Mouse (Mus musculus) spleen, adult 2 months (tissue): Measurements from ENCODE around the gene Trim11. TPM values are rescaled to one million over a fixed set of nuclear protein-coding genes. Genes with fewer than 3 reads are reported as not detected.

Source experiments
- DNase-seq, 2 experiments: peaks; one replicate each; pipeline versions ENCODE4 v3.0.0 to v3.0.0-alpha.2; 2012 to 2021; ENCODE audit warnings: low spot score in 2 of 2, low read depth in 1 of 2
- H3K27ac ChIP-seq: fragments of 200-500 bp; 2 replicates; pipeline ENCODE4 v1.5.1; 2012; ENCODE audit warnings: low read length, inconsistent platforms; ENCODE audit not compliant: insufficient read depth
- H3K27me3 ChIP-seq: fragments of 200-500 bp; 2 replicates; pipeline ENCODE4 v1.6.1; 2012; ENCODE audit warnings: mild to moderate bottlenecking, moderate library complexity, low read length, inconsistent platforms; ENCODE audit not compliant: control insufficient read depth, insufficient read depth
- H3K36me3 ChIP-seq: fragments of 200-500 bp; 2 replicates; pipeline ENCODE4 v1.6.1; 2012; ENCODE audit warnings: mild to moderate bottlenecking, low read length, inconsistent platforms; ENCODE audit not compliant: control insufficient read depth, insufficient read depth
- H3K4me1 ChIP-seq: fragments of 200-500 bp; 2 replicates; pipeline ENCODE4 v1.6.1; 2011; ENCODE audit warnings: inconsistent platforms; ENCODE audit not compliant: control insufficient read depth, insufficient read depth, insufficient read length
- H3K4me3 ChIP-seq: fragments of 200-500 bp; 2 replicates; pipeline ENCODE4 v1.5.1; 2011; ENCODE audit warnings: mild to moderate bottlenecking, inconsistent platforms; ENCODE audit not compliant: insufficient read depth, insufficient read length; ENCODE audit errors: extremely low read depth
- CTCF ChIP-seq: fragments of 200-500 bp; IDR thresholded peaks from 2 replicates; pipeline ENCODE4 v1.5.1; 2011; ENCODE audit warnings: mild to moderate bottlenecking, inconsistent platforms; ENCODE audit not compliant: insufficient read depth, insufficient read length, insufficient replicate concordance; ENCODE audit errors: extremely low read depth
- POLR2A ChIP-seq: fragments of 200-500 bp; IDR thresholded peaks from 2 replicates; pipeline ENCODE4 v1.6.1; 2011; ENCODE audit warnings: low read depth, low read length, inconsistent platforms
- WGBS: fragments of 180-500 bp; shearing (Covaris S2); methylation state at CpG from one replicate; pipeline ENCODE4 v1.1.7; 2018; 5-methylcytosine and 5-hydroxymethylcytosine counted together
- polyA plus RNA-seq: library from polyadenylated mRNA; depleted of rRNA; stranded (reverse); fragments of >200 nt; gene quantifications from 2 replicates; pipeline ENCODE4 v1.2.3, GENCODE M21; 2012

Gene Trim11
- polyA plus RNA-seq, 1 experiment: 55.6 TPM

GRCm38 (mm10) chr11:58964216-58964615, 13.7 kb upstream of the Trim11 start:
- no peak for TF ChIP-seq CTCF
- no peak for TF ChIP-seq POLR2A
- Histone ChIP-seq H3K27ac (no peak overlapping the region), H3K4me1 (peaks cover 4% of the 10 kb centered on the region; the same call in 1 of the 2 replicates), H3K27me3 (no peaks in the 10 kb centered on the region), H3K36me3 (no peaks in the 10 kb centered on the region), H3K4me3 (no peak overlapping the region)
- no peak for DNase-seq
- 91% methylated on average over 7 of the region's 7 CpGs for WGBS

GRCm38 (mm10) chr11:58965001-58965760, 12.7 kb upstream of the Trim11 start:
- Histone ChIP-seq H3K27me3 (no peaks in the 10 kb centered on the region), H3K4me3 (no peak overlapping the region), H3K4me1 (no peaks in the 10 kb centered on the region), H3K36me3 (no peaks in the 10 kb centered on the region), H3K27ac (no peak overlapping the region)
- WGBS: 59% methylated on average over 12 of the region's 12 CpGs
- TF ChIP-seq POLR2A (no peak), CTCF (no peak)
- DNase-seq: no peak

- no peaks in the 10 kb centered on the region for H3K4me1 ChIP-seq
- no peak overlapping the region for H3K4me3 ChIP-seq
- no peaks in the 10 kb centered on the region for H3K27me3 ChIP-seq
- H3K36me3 ChIP-seq: peaks cover 4% of the 10 kb centered on the region
- no peak for DNase-seq
- no peak for TF ChIP-seq POLR2A
- TF ChIP-seq CTCF: no peak
- no peak overlapping the region for H3K27ac ChIP-seq
- WGBS: 92% methylated on average over 1 of the region's 1 CpGs
Measured at GRCm38 (mm10) chr11:58967346-58967745, 10.5 kb upstream of the Trim11 start.

GRCm38 (mm10) chr11:58968551-58968950, 9.3 kb upstream of the Trim11 start:
- DNase-seq: no peak
- Histone ChIP-seq H3K36me3 (peaks cover 6% of the 10 kb centered on the region), H3K4me1 (no peaks in the 10 kb centered on the region), H3K4me3 (no peak overlapping the region), H3K27me3 (no peaks in the 10 kb centered on the region), H3K27ac (no peak overlapping the region)
- 60% methylated on average over 7 of the region's 7 CpGs for WGBS
- TF ChIP-seq POLR2A: no peak
- no peak for TF ChIP-seq CTCF

GRCm38 (mm10) chr11:58969027-58969426, 8.9 kb upstream of the Trim11 start:
- WGBS: 89% methylated on average over 8 of the region's 8 CpGs
- TF ChIP-seq CTCF: no peak
- no peak for TF ChIP-seq POLR2A
- no peak overlapping the region for H3K4me3 ChIP-seq
- no peak for DNase-seq
- peaks cover 6% of the 10 kb centered on the region for H3K36me3 ChIP-seq
- H3K4me1 ChIP-seq: no peaks in the 10 kb centered on the region
- no peaks in the 10 kb centered on the region for H3K27me3 ChIP-seq
- no peak overlapping the region for H3K27ac ChIP-seq

GRCm38 (mm10) chr11:58969659-58970058, 8.2 kb upstream of the Trim11 start:
- no peak overlapping the region for H3K4me3 ChIP-seq
- WGBS: 59% methylated on average over 6 of the region's 6 CpGs
- peaks cover 6% of the 10 kb centered on the region for H3K36me3 ChIP-seq
- no peak for DNase-seq
- H3K4me1 ChIP-seq: no peaks in the 10 kb centered on the region
- H3K27me3 ChIP-seq: no peaks in the 10 kb centered on the region
- TF ChIP-seq POLR2A (no peak), CTCF (no peak)
- H3K27ac ChIP-seq: no peak overlapping the region

GRCm38 (mm10) chr11:58970831-58971530, 6.9 kb upstream of the Trim11 start:
- no peak overlapping the region for H3K27ac ChIP-seq
- H3K4me1 ChIP-seq: no peaks in the 10 kb centered on the region
- DNase-seq: no peak
- no peaks in the 10 kb centered on the region for H3K27me3 ChIP-seq
- WGBS: 94% methylated on average over 21 of the region's 21 CpGs
- no peak overlapping the region for H3K4me3 ChIP-seq
- H3K36me3 ChIP-seq: peaks cover 6% of the 10 kb centered on the region
- TF ChIP-seq POLR2A (no peak), CTCF (no peak)
